Mouse (Mus musculus) spleen, postnatal 10 days (tissue): ENCODE data around the gene Ncoa1.

ENCODE experiments used
- DNase-seq, 2 experiments: peaks; one replicate each; pipeline ENCODE4 v3.0.0; 2021 to 2022; ENCODE audit warnings: low spot score in 2 of 2

Ncoa1 gene

DNA sequence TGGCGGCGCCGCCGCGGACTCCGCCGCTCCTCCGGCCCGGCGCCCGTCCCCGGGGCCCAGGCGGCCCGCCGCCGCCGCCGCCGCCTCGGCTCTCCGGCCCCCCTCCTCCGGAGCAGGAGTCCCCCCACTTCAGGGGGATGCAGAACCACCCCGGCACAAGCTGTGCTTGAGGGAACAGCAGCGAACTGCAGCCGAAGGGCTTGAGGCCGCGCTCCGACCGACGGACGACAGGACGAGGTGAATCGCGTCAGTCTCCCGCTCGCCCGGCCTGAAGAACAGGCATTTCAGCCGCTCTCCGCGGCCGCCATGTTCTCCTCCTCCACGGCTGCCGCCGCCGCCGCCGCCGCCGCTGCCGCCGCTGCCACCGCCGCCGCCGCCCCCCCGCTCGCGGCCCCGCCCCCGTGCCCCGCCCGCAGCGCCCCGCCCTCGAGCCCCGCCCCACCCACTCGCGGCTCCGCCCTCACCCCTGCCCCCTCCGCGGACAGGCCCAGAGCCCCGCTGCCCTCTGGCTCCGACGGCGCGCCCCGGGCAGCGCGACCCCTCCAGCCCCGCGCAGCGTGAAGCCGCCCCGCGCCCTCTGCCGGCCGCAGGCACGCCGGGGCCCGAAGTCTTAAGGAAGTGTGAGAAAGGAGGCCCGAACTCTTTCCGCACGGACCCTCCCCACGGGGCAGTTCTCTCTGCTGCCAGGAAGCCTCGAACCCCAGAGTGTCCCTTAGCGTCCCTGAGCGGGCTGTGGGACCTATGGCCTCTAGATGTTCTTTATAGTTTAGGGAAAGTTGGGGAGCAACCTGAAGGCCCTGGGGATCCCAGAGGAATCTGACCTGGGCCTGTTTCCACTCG is at the start of gene Ncoa1:
Gene Ncoa1 (minus strand): TSS at position 351 of the 840 bp plus-strand sequence.
- peak; percentile 65 to 80 for DNase-seq

- no peak for DNase-seq
These were observed 47.6 kb upstream of the Ncoa1 start for GRCm38 (mm10) chr12:4524546-4524945.

DNA sequence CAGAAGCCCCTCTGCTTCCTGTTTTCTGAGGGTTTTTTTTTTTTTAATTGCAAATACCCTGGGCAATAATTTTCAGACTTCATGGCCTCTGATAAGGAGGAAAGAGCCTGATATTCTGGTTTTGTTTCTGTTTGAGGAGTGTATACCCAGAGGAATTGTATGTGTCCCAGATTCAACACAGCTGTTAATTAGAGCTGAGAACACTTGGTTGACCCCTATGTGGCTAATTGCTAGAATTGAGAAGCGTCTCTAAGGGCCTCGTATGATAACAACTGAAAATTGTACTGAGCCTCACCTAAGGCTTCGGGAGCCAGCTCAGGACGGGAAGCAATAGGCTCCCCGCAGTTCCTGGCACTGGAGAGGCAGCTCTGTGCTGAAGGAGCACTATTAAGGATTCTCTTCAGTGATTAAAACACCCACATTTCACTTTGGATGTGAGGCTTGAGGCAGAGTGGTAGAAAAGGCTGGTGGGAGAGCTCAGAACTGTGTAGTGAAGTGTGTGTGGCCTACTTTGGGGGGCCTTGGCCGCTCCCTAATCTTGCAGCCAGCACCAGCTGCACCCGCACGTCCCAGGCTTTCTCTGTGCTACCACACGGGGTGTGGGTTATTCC is 46.8 kb upstream of the Ncoa1 start:
- no peak for DNase-seq

- DNase-seq: no peak
These were observed 46.2 kb upstream of the Ncoa1 start for GRCm38 (mm10) chr12:4523208-4523607.

- no peak for DNase-seq
These were observed 42.0 kb upstream of the Ncoa1 start for GRCm38 (mm10) chr12:4518957-4519356.

GRCm38 (mm10) chr12:4509591-4510061 is 32.6 kb upstream of the Ncoa1 start:
- no peak for DNase-seq

DNA sequence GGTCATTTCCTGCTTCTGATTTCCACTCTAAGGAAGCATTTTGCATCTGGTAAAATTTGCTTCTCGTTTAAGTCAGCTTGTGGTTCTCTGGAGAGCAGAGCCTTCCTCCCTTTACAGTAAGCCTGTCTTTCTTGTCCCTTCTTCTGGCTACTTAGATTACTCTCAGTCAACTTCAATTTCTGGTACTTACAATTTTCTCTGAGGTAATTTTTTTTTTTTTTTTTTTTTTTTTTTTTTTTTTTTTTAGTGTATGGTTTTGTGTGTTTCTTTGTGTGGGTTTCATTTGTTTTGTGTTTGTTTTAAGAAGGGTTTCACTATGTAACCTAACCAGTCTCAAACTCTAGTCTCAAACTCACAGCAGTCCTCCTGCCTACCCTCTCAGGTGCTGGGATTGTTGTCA is 31.2 kb upstream of the Ncoa1 start:
- DNase-seq: no peak

DNA sequence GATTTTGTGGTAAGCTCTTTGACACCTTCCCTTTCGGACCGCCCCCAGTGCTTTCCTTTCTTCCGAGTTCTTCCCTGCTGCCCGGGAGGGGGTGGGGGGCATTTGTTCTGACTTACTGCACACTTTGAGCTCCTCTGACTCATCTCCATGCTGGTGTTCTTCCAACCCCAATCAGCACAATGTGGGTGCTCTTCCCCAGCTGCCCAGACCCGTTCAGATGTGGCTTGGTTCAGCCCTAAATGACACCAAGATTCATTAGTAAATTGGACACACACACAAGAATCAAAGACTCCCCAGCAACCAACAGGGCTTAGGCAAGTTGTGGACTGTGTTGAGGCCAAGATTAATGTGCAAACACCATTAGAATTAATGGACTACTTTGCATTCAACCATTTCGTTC is 30.5 kb upstream of the Ncoa1 start:
- DNase-seq: no peak

DNA sequence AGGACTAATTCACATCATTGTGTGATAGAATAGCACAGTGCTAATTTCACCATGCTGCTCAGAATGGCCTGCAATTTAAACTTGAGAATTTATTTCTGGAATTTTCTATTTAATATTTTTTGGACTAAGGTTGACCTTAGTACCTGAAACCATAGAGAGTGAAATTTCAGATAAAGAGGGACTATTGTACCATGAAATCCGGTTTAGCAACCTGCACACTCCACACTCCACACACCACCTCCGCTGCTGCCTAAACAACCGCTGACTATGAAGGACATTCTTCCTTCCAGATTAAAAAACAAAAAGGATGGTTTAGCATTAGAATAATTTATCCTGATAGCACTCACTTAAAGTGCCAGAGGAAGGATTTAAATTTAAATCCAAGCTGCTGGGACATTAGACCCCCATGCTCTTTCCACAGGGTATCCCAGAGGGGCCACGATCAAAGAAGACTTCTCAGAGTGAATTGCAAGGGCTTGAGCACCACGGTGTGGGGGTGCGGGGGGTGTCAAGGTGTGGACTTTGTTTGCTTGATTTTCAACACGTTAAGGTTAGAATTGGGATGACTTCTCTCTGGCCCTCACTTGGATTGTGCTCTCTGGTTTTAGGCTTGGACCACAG is 29.9 kb upstream of the Ncoa1 start:
- no peak for DNase-seq

DNA sequence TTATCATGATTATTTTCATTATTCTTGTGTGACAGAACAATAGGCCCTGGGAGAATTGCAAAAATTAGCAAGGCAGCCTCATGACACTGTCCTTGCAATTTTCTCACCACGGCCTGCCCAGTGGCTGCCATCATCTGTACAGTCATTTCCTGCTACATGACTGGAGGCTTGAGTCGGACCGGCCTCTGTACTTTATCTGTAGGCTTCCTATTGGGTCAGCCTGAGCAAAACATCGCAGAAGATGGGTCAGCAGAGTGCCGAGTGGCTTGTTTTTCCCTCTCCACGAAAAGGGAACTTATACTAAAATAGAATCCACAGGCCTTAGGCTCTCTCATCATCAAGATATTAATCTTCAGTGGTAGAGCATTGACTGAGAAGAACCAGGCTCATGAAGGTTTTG is 28.3 kb upstream of the Ncoa1 start:
- DNase-seq: no peak

- no peak for DNase-seq
These were observed 26.8 kb upstream of the Ncoa1 start for GRCm38 (mm10) chr12:4503673-4504326.

DNA sequence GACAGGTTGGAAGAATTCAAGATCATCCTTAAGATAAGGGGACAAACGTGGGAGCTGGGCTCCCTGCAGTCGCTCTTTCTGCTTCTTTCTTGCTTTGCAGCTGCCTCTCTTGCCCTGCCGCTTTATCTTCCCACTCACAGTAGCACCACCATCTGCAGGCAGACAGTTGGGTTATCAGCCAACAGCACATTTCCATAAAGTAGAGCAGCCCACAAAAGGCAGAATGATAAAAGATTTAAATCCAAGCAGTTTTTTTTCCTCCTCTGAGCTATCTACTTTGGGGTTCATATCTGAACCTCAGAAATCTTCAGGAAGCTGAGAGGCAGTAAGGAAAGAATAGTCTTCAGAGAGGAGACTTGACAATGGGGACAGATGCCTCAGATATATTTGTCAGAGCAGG is 24.9 kb upstream of the Ncoa1 start:
- DNase-seq: no peak

DNA sequence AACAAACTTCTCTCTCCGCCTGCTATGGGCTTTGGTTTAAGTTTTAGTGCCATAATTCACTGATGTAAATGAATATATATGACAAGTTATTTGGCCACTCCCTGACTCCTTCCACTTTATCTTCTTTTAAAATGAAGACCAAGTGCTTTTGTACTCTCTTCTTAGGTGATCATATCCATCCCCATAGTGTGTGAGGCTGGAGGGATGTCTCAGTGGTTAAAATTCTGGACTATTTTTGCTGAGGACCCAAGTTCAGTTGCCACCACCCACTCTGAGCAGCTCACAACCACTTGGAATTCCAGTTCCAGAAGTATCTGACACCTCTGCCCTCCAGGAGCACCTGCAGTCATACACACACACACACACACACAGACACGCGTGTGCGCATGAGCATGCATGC is 23.5 kb upstream of the Ncoa1 start:
- DNase-seq: no peak

- DNase-seq: no peak
These were observed 22.7 kb upstream of the Ncoa1 start for GRCm38 (mm10) chr12:4499651-4500175.

DNA sequence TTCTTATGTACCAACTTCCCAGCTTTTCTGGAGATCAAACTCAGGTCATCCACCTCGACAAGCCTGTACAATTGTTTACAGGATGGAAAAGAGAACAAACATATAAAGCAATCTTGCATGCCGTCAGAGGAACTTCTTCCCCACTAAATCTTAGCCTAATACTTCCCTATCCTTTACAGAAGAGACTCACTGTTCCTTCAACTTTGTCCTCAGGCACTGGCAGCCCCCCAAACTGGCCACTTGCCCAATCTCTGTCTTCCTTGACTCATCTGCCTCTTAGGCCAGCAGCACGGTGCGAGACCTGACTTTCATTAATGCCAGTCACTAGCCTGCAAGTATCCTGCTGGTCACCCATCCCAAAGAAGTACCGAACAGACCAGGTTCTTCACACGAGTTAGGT is 11.4 kb upstream of the Ncoa1 start:
- no peak for DNase-seq

DNA sequence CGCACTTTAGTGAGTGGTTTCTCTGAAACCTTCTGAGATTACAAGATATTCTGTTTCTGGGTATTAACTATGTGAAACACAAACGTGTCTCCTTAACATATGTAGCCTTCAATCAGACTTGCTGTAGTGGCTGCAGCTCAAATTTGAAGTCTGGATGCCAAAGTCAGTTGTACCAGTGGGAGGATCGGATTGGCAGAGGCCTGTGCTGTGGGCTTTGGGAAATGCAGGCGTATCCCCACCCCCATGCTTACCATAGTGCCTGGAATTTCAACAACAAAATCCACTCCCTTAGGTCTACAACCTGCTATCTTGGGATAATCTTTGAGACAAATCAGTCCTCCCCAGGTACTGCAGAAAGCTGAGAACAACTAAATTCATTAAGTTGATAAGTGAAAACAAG is 6.4 kb upstream of the Ncoa1 start:
- no peak for DNase-seq

GRCm38 (mm10) chr12:4481687-4482086 is 4.7 kb upstream of the Ncoa1 start:
- DNase-seq: no peak

DNA sequence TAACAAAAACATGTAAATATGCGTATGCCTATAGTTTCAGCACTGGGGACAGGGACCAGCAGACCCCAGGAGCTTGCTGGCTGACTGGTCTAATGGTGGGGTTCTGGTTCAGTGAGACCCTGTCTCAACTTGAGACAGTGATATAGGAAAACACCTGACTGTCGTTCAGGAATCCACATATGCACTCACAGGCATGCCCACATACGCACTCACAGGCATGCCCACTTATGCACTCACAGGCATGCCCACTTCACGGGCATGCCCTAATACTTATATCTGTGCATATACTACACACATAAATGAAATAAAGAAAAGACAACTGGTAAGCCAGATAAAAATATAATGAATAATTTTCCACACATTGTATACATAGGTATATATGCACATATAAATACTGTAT is 3.3 kb upstream of the Ncoa1 start:
- no peak for DNase-seq

DNA sequence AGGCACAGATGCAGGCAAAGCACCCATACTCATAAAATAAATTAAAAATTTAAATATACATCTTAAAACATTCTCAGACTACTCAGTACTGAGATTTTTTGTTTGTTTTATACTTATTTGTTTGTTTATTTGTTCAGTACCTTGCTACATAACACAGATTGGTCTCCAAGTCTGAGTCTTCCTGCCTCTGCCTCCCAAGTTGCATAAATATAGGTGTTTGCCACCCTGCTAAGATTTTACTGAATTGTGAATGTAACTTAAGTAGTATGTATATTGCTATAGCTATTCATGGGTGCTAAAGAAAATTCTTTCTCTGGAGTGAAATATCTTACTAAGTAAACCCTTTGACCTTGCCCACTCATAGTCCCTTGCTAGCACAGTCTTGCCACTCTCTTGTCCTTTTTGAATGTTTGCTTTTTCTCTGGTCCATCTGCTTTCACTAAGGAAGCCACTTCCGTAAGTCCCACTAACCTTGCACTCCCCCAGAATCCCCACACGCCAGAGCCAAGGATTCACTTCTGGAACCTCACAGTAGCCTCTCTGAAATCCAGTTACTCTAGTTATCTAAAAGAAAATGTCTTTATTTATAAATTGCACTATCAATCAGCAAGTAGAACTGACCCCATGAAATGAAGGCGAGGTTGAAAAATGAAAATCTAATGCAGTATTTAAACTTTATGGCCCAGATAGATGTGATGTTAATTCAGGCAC is 2.3 kb upstream of the Ncoa1 start:
- DNase-seq: no peak

DNA sequence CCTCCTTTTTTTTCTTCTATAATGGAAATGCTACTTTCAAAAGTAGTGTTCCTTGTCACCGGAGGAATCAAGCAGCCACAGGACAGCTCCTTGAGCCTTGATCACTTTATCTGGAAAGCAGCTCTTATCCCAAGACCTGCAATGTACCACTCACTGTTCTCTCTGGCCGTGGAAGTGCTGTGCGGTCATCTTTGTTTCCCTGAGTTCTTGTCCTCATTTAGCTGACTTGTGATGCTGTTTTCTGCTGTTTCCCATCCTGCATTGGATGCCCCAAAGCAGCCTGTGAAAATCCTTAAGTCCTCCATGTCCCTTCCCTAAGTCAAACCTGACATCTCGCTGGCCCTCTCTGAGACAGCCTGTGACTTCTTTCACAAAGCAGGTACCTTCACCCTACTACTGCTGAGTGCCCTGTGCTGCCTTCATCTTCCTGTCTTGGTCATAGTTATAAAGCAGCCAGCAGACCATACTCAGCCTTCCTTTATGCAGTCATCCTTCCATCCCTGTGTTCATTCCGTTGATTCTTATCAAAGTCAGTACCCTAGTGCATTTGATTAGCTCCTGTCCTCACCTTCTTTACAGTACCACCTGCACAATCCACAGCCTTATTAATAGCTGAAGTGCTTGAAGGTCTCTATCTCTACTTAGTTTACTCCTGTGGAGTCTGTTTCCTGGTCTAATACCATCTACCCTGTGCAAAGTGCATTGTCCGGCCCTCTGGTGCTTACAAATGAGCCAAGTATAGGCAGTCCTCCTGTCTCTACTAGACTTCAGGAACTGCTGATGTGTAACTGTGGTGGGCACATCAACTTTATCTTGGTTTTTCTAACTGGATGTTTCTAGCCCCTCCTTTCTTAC is 1.2 kb upstream of the Ncoa1 start:
- DNase-seq: no peak
